Mouse (Mus musculus) cerebellum, adult 9-10 months (tissue): ENCODE measurements around the gene Ldha.
"Not testable (repeated sequence)": the region's sequence is repeated elsewhere in the genome, so short reads cannot be mapped to it uniquely, and the experiment has no call there.

Experiments
- DNase-seq: peaks from one replicate; pipeline ENCODE4 v3.0.0; 2022

Gene Ldha

DNA sequence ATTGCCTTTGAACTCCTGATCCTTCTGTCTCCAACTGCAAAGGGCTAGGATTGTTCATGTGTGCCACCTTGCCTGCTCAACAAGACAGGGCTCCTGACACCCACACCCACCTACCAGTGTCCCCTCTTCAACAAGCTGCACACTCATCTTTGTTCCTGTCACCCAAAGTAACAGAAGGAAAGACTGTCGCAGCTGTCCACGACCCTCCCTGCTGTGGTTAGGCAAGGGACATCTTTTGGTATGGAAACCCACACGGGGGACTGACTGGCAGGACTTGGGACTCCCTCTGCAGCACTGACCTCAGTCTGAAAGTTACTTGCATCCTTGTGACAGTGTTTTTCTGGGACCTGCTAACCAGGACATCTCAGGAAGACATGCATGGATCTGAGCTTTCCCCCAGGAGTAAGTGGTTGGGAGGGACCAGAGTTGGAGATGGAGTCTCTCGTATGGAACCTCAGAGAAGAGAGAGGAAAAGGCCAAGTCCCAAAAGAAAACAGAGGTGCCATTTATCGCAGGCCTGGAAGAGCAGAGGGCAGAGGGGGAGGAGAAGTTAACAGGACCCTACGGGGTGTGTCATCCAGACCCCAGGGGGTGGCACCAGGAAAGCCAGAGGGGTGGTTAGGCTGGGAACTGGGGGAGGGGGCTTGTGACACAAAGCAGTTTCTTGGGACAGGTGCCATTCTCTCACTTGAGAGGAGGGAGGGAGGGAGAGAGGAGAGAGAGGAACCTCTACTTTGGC is at the start of gene Ldha:
Ldha (plus strand) TSS at position 689 of the 739 bp plus-strand sequence.
- peak; percentile 20 for DNase-seq

DNA sequence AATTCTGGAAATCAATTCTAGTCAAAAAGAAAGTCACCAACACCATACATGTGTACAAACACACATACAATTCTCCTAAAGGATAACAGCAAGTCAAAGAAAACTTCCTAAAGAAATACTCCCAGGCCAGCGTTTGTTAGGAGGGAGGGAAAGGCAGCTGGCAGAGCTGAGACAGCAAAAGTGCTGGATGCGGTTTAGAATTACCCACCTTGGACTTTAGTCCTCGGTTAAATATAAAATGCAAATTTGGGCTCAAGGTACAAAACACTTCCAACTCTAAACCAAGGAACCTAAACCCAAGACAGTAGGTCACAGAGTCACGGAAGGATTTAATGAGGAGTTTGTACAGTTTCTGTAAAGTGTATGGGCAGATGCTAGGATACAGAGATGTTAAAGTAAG is 47.4 kb upstream of the Ldha start:
- DNase-seq, result no peak

DNA sequence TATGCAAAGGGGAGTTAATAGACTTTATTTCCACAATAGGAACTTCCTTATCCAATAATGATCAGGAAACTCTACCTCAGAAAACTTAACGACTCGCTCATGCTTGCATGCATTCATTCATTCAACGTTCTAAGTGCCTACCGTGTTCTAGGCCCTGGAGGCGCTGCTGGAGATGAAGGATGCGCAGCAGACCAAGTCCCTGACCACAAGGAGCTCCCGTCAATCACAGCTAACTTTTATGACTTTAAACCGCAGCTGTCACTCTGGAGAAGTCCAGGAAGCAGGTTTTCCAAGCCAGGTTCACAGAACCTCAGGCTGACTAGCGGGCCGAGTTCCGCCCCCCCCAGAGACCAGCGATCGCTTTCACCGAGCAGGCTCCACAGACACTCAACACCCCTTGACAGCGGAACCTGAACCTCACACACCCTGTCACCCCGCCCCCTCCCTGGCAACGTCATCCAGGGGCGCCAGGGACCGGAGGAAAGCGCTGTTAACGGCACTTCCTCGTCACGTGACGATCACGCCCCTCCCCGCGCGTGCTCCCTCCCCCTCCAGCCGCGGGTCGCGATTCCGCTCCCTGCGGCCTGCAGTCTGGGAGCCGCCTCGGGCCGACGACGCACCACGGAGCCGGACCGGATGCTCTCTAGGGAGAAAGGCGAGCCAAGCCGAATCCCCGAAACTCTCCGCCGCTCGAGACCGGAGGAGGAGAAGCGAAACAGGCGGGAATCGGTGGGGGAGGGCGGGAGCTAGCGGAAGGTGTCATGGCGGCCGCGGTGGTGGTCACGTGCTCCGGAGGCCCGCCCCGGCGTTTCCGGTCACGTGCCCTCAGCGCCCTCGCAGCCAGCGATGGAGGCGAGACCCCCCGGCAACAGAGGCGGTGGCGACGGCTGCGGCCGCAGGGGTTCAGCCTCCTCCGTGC is 45.7 kb upstream of the Ldha start, which contains the start of the genes Hps5 and Gtf2h1:
Hps5 (minus strand) TSS at position 778 of the 919 bp plus-strand sequence.
Gtf2h1 (plus strand) TSS at position 817 of the 919 bp plus-strand sequence.
- DNase-seq, result peak; percentile 97

DNA sequence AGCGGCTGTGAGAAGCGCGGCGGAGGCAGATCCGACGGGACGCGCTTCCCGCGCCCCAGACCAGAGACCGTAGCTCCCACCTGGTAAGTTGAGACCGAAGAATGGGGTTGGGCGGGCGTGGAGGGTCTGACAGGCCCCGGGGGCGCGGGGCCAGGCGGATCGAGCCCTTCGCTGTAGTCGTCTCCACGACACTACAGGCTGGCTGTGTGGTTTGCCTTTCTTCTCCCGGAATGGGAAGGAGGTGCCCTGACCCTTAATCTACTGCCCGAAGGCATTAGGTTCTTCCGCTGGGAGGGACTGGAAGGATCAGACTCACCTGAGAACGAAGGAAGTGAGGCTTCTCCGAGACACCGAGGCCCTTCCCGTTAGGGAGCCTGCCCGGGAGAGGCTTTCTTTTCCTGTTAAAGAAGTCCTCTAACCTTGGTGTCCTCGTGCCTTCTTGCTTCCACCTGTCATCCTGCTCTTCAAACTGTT is 45.0 kb upstream of the Ldha start:
- DNase-seq, result no peak

DNA sequence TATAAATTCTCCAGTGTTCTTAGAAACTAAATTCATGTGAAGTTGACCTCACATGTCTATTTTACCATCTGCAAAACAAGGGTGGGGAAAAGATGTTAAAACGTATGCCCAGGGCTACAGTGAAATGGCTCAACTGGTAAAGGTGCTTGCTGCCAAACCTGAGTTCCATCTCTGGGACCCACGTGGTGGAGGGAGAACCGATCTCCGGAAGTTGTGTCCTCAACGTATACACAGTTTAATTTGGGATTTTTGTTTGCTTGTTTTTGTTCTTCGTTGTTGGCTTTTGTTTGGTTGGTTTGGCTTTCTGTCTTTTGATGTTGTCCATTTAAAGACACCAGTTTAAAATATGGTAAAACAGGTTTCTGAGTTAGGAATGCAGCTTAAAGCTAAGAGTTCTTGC is 44.5 kb upstream of the Ldha start:
- peak; percentile 20 for DNase-seq

DNA sequence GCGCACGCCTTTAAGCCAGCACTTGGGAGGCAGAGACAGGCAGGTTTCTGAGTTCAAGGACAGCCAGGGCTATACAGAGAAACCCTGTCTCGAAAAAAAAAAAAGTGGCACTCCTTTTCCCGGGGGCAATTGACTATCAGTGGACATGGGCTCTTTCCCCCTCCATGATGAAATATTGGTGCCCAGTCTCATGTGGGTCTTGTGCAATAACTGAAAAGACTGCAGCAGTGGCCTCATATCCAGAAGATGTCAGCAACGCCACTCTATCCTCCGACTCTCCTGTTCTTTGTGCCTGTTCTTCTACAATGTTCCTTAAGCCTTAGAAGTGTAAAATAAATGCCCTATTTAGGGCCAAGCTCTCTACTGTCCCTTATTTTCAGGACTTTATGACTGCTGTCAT is 30.9 kb upstream of the Ldha start:
- no peak for DNase-seq

DNA sequence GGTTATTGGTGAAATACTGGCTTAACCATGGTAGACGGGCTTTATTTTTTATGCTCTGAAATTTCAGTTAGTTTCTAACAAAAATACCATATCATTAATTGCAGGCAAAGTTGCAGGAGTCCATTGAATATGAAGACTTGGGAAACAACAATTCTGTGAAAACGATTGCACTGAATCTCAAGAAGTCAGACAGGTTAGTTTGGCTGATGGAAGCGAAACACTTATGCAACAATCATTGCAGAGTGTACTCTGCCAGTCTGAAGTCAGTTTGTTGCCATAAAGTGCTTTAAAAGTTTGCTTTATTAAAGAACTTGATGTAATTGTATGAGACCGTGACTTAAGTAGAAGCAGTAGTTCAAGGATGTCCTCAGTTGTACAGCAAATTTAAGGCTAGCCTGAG is 27.3 kb upstream of the Ldha start:
- DNase-seq, result no peak

DNA sequence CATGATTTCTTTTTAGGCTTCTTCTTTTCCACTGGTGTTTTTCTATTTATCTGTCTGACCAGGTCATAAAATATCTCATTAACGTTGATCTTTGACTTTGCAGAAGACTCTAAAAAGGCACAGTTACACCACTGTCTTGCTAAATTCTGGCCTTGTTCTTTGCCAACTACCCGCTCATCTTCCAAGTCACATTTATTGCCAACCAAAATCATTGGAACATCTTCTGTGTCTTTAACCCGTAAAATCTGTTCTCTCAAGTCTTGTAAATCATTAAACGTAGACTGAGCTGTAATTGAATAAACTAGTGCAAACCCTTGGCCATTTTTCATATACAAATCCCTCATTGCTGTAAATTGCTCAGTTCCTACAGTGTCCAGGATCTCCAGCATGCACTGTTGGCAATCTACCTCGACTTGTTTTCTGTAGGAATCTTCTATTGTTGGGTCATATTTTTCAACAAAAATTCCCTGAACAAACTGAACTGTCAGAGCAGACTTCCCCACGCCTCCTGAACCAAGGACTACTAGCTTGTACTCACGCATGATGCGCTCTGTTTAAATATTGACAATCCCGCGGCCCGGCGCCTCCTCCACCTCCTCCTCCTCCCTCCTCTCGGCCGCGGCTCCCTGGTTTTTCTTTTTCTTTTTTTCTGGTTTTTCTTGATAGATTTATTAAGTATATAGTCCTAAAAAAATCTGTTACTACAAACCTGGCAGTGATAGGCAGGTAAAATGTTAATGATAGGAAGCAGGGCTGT is 20.2 kb upstream of the Ldha start:
- DNase-seq, result not testable (repeated sequence)

DNA sequence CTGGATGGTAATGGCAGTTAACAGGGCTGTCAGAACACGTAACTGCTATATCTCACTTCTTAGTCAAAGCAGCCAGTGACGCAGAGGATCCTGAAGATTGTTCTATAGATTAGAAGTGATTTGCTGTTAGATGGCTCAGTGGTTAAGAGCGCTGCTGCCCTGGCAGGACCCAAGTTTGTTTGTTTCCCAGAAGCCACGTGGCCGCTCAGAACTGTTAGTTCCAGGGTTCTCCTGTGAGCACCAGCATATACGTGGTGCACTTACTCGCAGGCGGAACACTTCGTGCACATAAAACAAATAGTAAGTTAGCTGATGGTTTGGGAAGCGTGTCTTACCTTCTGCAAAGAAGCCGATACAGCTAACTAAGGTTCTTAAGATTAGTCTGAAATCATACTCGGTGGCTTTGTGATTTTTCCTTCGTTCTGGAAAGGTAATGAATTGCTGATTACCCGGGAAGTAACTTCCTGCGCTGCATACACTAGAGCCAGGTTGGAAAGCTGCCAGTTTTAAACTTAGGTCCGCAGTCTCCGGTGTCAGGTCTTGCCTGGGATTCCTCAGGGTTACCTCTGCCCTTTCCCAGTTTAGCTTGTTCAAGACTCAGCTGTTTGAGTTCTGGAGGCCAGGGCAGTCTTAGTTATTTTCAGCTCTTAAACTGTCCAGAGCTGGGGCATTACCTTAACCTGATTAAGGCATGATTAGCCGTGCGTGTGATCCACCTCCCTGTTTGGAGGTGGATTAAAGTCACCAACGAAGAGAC is 14.1 kb upstream of the Ldha start:
- DNase-seq, result no peak

DNA sequence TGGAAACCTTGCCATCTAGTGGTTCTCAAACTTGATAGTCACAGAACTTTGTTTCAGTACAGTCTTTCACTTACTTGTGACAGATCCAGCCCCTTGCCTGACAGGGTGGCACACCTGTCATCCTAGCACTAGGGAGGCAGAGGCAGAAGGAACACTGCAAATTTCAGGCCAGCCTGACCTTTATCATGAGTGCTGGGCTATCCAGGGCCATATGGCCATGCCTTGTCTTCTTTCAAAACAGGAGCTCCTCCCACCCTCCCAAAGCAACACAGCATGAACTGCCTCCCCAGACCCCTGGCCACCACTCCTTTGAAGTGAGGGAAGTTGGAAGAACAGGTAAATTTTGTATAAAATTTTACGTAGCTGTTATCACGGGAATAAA is 13.5 kb upstream of the Ldha start:
- DNase-seq, result no peak

DNA sequence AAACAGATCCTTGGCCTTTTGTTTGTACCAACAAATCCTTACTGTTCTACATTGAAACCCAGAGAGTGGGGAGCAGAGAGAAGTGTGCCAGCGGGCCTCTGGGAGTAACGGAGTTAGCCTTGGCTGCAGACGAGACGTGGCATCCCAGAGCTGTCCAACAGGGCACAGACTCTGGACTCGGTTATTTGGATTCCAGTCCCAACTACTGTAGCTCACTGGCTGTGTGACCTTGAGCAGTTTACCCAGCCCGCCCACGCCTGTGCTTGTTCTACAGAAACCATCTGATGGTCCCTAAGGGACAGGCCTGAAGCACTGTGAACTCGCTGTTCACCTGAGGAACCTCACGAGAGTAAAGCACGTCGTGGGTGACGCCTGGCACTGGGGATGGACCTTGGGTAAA is 11.4 kb upstream of the Ldha start:
- DNase-seq, result no peak

DNA sequence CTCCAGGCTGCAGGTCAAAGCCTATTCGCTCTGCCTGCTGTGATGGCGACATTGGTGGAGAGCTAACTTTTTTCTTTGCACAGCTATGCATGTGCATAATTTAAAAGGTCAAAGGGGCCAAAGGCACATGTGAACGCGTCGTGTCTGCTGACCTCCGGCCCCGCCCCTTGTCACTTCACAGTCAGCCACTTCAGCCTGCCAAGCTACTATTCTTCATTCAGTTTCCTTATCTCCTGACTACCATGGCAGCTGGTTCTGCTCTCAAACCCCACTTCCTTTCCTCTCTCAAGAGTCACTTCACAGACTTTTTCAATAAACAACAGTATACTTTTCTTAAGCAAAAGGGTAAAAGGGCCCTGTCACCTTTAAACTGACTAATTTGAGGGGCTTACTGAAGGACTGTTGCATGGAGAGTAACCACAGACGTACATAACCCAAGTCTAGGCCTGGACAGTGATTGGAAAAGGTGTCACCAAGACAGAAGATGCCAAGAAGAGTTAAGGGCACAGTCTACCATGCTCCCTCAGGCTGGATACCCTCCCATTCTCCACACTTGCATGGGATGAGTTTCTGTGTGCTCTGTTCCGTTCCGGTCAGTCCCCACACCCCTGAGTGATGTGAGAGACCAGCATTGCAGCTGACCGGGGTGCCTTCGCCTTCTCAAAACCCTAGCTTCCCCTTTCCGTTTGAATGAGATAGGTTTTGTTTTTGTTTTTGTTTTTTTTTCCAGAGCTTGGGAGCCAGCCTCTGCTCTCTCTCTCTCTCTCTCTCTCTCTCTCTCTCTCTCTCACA is 10.3 kb upstream of the Ldha start:
- no peak for DNase-seq

DNA sequence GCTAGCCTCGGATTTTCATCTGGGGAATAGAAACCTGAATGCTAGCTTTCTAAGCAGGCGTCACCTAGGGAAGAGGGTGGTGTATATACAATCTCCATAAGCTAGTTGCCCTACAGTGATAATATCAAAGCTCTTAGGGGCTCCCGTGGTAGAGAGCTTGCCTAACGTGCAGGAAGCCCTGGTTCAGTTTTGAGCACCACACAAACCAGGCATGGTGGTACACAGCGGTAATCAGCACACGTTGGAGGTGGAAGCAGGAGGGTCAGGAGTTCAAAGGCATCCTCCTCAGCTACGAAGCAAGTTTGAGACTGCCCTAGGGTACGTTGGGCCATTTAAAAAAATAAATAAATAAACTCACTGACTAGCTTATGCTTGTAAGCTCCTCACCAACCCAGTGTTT is 9.6 kb upstream of the Ldha start:
- no peak for DNase-seq

DNA sequence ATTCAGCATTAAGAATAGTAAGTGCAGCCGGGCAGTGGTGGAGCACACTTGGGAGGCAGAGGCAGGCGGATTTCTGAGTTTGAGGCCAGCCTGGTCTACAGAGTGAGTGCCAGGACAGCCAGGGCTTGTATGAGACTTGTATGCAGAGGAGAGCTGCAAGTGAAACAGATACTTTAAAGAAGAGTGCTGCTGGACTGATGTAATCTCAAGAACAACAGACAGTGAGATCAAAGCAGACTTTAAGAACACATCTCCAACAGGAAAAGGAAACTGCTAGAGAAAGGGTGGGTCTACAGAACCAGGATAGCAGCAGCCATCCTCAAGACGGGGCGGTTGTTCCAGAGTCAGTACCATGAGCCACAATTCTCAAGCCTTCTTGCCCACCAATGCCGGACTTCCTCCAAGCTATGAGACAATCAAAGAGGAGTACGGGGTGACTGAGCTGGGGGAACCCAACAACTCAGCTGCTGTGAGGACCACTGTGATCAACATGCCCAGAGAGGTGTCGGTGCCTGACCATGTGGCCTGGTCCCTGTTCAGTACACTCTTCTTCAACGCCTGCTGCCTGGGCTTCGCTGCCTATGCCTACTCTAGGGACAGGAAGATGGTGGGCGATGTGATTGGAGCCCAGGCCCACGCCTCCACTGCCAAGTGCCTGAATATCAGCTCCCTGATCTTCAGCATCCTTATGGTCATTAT is 9.0 kb upstream of the Ldha start:
- not testable (repeated sequence) for DNase-seq

DNA sequence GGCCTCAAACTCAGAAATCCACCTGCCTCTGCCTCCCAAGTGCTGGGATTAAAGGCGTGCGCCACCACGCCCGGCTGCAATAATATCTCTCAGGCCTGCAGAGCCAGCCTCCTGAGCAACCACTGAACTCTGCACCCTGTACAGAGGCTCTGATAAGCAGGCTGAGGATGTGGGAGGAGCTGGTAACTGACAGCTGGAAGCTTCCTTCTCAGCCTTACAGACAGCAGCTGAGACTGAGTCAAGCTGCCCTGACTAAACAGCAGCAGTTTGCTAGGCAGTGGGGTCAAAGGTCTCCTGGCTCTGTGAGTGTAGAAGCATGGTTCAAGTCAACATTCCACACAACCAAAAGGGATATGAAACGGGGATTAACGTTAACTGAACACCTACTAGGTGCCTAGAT is 8.0 kb upstream of the Ldha start:
- no peak for DNase-seq

DNA sequence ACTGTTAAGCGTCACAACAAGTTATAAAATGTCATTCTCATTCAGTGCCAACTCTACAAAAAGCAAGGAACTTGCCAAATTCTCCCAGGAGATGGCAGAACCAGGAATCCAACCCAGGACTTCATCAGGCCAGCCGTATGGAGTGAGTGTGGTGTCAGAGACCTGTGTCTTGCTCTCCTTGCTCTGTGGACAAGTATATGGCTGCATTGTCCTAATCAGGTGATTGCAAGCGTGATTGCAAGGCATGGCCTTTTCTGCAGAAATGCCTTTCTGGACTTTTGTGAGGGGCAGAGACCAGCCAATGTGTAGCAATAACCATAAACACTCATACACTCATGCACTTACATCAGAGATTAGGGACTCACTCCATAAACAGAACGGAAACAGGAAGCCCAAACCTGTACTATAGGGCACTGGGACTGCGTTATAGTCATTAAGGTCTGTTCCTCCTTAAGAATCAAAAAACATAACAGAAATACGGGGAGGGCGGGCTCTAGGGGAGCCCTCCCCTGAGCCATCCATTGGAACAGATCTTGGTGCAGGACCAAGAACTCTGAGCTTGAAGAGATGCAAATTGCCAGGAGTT is 7.5 kb upstream of the Ldha start:
- DNase-seq, result no peak

DNA sequence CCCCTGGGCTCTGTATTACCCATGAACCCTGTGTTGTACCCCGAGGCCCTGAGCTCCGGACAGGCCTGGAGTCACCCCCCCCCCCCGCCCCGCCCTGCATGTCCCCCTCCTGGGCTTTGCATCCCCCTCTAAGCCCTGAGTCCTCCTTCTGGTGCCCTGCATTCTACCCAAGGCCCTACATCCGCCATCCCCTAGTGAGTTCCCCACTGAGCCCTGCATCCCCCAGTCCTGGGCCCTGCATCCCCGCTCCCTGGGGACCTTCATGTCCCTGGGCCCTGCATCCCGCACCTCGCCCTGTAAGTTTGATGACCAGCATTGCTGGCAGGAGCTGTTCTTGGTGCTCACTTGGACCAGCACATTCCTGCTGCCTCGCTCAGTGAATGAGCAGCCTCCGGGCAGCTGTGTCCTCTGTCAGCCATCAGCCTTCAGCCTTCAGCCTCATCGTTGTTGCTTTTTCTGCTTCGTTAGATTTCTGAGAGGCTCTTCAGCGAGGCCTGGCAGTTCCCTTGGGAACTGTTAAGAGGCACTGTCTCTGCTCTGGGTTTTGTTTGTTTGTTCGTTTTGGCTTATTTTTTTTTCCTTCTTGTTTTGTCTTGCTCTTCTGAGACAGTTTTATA is 6.2 kb upstream of the Ldha start:
- no peak for DNase-seq

DNA sequence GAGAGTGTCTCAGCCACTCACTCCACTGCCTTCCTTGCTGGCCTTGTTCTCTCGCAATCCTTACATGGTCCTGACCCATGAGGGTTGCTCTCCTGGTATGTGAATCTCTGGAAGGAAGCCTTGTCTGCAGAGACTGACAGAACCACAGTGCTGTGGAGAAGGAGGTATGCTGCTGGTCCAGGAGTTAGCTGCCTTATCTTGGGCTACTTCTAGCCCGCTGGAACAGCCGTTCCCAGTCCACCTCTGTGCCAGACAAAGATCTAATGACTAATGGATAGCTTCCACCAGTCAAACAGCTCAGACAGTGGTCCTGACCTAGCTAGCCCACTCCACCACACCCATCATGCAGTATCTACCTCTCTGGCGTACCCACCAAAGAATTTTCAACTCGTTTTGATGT is 4.9 kb upstream of the Ldha start:
- DNase-seq, result no peak

DNA sequence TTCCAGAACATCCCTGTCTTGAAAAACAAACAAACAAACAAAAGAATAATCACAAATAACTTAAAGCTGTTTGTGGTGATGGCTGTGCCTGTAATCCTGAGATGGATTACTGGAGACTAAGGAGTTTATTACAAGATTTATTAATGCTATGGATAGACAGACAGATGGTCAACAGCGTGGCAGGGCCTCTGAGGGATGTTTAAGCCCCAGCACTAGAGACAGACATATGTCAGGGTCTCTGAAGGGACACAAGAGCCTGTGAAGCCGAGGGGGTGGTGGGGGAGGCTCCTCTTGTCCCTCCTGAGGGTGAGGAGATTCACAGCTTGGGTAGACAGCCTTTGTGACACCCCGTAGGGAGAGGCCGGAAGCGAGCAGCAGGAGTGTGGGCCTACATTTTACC is 4.2 kb upstream of the Ldha start:
- DNase-seq, result no peak

DNA sequence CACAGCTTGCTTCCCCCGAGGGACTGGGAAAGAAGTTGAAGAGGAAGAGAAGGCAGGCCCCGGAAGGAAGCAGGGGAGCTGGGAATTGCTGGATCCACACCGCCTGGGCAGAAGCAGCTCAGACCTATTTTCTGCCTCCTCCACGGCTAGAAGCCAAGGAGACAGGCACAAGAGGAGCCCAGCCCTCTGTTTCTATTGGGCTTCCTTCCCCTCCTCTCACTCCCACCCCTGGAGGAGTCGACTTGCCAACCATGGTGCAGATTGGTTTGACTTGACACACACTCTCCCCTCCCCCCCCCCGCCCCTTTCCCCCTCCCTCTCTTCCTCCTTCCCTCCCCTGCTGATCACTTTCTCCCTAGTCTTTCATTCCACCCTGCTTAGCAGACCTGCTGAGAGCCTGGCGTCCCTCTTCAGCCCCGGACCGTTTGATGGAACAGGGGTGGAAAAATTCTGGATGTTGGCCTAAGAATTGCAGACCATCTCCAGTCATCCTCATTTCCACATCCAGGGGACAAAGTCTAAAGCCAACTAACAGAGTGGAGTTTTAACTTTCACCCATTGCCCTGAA is 3.1 kb upstream of the Ldha start:
- peak; percentile 34 for DNase-seq
